18 mouse cellular contexts compared by ENCODE assay signal in the genomic region with DNA sequence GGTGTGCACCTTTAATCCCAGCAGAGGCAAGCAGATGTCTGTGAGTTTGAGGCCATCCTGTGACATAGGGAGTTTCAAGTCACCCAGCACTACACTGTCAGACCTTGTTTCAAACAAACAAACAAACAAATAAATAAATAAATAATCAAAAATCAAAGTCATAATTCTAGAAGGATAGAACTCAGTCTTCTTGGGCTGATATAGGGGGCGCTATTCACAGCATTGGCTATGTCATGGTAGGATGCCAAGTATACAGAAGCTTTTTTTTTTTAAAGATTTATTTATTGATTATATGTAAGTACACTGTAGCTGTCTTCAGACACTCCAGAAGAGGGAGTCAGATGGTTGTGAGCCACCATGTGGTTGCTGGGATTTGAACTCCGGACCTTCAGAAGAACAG. TPM values are rescaled to one million over a fixed set of nuclear protein-coding genes. Genes with fewer than 3 reads are reported as not detected.
A peak's percentile ranks its signal among the peaks of the same experiment; 100 is the strongest.
DNase-seq lines count a peak whose midpoint lies in the region; ATAC-seq and TF ChIP-seq lines count a peak whose summit lies in the region.
"Not testable (repeated sequence)": the region's sequence is repeated elsewhere in the genome, so short reads cannot be mapped to it uniquely, and the experiment has no call there.
"Had no signal": no experiment of that assay in that cellular context is flagged by ENCODE, and none has a peak within 500 bp of the region (broad histone marks: within the 10 kb centered on the region; RNA-seq: fewer than 3 reads in every experiment).

No protein-coding gene starts in this region.

- TF ChIP-seq CTCF in heart, adult 2 months (IDR thresholded peaks at IDR 0.05), result peak; percentile 25
- peak; percentile 33 for TF ChIP-seq CTCF in intestine, postnatal 0 days (IDR thresholded peaks at IDR 0.05; ENCODE audit: low read depth)
- peak; percentile 33; the same call in 1 of the 2 replicates for TF ChIP-seq CTCF in liver, embryonic 14.5 days (IDR thresholded peaks at IDR 0.05; ENCODE audit: low read depth)

- ATAC-seq in intestine, postnatal 0 days; liver, embryonic 14.5 days (ENCODE audit: insufficient read depth): not testable (repeated sequence)

- in situ Hi-C loops in ES-E14 (cut with MboI; ENCODE audit: low sequenced_read_pairs in 2 of 2, unreplicated experiment in 2 of 2), result not testable (repeated sequence)

- TF ChIP-seq POLR2A in heart, adult 2 months (IDR thresholded peaks at IDR 0.05; ENCODE audit: insufficient read depth, low read depth, low read length), result not testable (repeated sequence)

- not testable (repeated sequence) for H3K9ac ChIP-seq in ES-E14 (ENCODE audit: insufficient read depth, low read depth, low read length, poor library complexity, severe bottlenecking); heart, adult 2 months (ENCODE audit: low read depth, low read length); intestine, postnatal 0 days (ENCODE audit: low read depth, low read length); liver, embryonic 14.5 days (replicated peaks)

- WGBS in heart, adult 2 months, result 82% methylated on average over 2 of the region's 2 CpGs
- WGBS in intestine, postnatal 0 days, result 85% methylated on average over 2 of the region's 2 CpGs
- WGBS in liver, embryonic 14.5 days (ENCODE audit: insufficient replicate concordance), result 82% methylated on average over 2 of the region's 2 CpGs

- H3K4me3 ChIP-seq in ES-E14 (ENCODE audit: insufficient read depth in 1 of 2, low read depth in 1 of 2, low read length in 2 of 2, poor library complexity in 1 of 2, severe bottlenecking in 1 of 2); heart, adult 2 months; intestine, postnatal 0 days (ENCODE audit: low read depth, low read length); liver, embryonic 14.5 days (ENCODE audit: insufficient read depth in 1 of 2, low read depth in 2 of 2, low read length in 2 of 2): not testable (repeated sequence)

- H3K4me2 ChIP-seq in intestine, postnatal 0 days (replicated peaks; ENCODE audit: low read depth); liver, embryonic 14.5 days (ENCODE audit: low read depth): not testable (repeated sequence)

- H3K9me3 ChIP-seq in ES-E14 (ENCODE audit: control insufficient read depth, insufficient read depth, low read depth, low read length); intestine, postnatal 0 days (ENCODE audit: control insufficient read depth); liver, embryonic 14.5 days (ENCODE audit: control insufficient read depth, low read length): not testable (repeated sequence)

- not testable (repeated sequence) for TF ChIP-seq EP300 in heart, adult 2 months (IDR thresholded peaks at IDR 0.05; ENCODE audit: insufficient read depth, low read depth, low read length); liver, embryonic 14.5 days (IDR thresholded peaks at IDR 0.05; ENCODE audit: low read depth)

- H3K4me1 ChIP-seq in ES-E14 (ENCODE audit: control insufficient read depth in 2 of 2, insufficient read depth in 2 of 2, low read length in 2 of 2, poor library complexity in 1 of 2), result peaks cover 0 to 17% of the 10 kb centered on the region in 2 experiments; a peak in 2 of 4 replicates
- H3K4me1 ChIP-seq in heart, adult 2 months (ENCODE audit: control insufficient read depth, insufficient read depth, low read length), result peaks cover 10% of the 10 kb centered on the region; the same call in 1 of the 2 replicates
- H3K4me1 ChIP-seq in intestine, postnatal 0 days (replicated peaks; ENCODE audit: control insufficient read depth, insufficient read depth, low read length), result not testable (repeated sequence)
- peaks cover 25 to 36% of the 10 kb centered on the region in 2 experiments for H3K4me1 ChIP-seq in liver, embryonic 14.5 days (replicated peaks; ENCODE audit: control insufficient read depth in 2 of 2, insufficient read depth in 2 of 2, low read length in 1 of 2)

- intact Hi-C loops in heart, adult 2 months (cut with DNase I), result not testable (repeated sequence)

- H3K27ac ChIP-seq in ES-E14 (ENCODE audit: insufficient read depth, low read depth, low read length, poor library complexity, severe bottlenecking); heart, adult 2 months; intestine, postnatal 0 days (ENCODE audit: low read depth, low read length); liver, embryonic 14.5 days: not testable (repeated sequence)

- H3K36me3 ChIP-seq in ES-E14 (ENCODE audit: control insufficient read depth, insufficient read depth, low read length, poor library complexity, severe bottlenecking); heart, adult 2 months (ENCODE audit: control insufficient read depth, insufficient read depth, low read length); intestine, postnatal 0 days (ENCODE audit: control insufficient read depth, insufficient read depth); liver, embryonic 14.5 days (replicated peaks; ENCODE audit: control insufficient read depth, insufficient read depth, low read depth): not testable (repeated sequence)

- H3K27me3 ChIP-seq in heart, adult 2 months (ENCODE audit: control insufficient read depth, insufficient read depth, low read length); intestine, postnatal 0 days (replicated peaks; ENCODE audit: control insufficient read depth, insufficient read depth, low read length); liver, embryonic 14.5 days (ENCODE audit: control insufficient read depth, insufficient read depth, low read length): not testable (repeated sequence)

- DNase-seq in ES-E14 (ENCODE audit: low read depth, low spot score); heart, adult 2 months; liver, embryonic 14.5 days (ENCODE audit: low read depth in 3 of 3, low spot score in 3 of 3): not testable (repeated sequence)
- peak; percentile 47 for DNase-seq in naive thymus-derived CD4-positive, alpha-beta T cell, adult 2 months (ENCODE audit: low read depth)

- H3K79me2 ChIP-seq in heart, adult 2 months (replicated peaks; ENCODE audit: control insufficient read depth, insufficient read depth, low read length), result not testable (repeated sequence)

TF ChIP-seq in ES-E14, 5 proteins besides CTCF, POLR2A, EP300 and RAD21:
- TF ChIP-seq CHD2 (IDR thresholded peaks at IDR 0.05; ENCODE audit: low read depth, low read length), result 0 out of 2 replicates have a peak, but pooled peaks have one; percentile 25
- 0 out of 2 replicates have a peak, but pooled peaks have one; percentile 26 for TF ChIP-seq ZNF384 (IDR thresholded peaks at IDR 0.05; ENCODE audit: low read depth, low read length)

RNA-seq across cellular contexts. Expression of a gene that starts 3.4 kb away (rescaled TPM):
- 14.7 and 30.5 TPM in 2 replicates for total RNA-seq in ES-E14 (2012; rRNA removed)
- 10 to 100 TPM; 13.2 to 15.8 TPM for total RNA-seq in heart, adult 2 months (2021)
- 27.5 and 34.5 TPM in 2 replicates for polyA plus RNA-seq in heart, adult 2 months (2012; rRNA removed)
- polyA plus RNA-seq in intestine, postnatal 0 days (2015; fragmentation: Nextera tagmentation; extraction: Ambion mirVana), result 9.5 and 10.2 TPM in 2 replicates
- polyA plus RNA-seq in liver, embryonic 14.5 days (2012; rRNA removed), result 6.8 and 7.2 TPM in 2 replicates
- 4.3 and 4.6 TPM in 2 replicates for polyA plus RNA-seq in liver, embryonic 14.5 days (2014; fragmentation: Nextera tagmentation; extraction: Ambion mirVana)

RNA-seq across cellular contexts. Expression of a gene that starts 4.0 kb away (rescaled TPM):
- total RNA-seq in ES-E14 (2012; rRNA removed), result 281 and 714 TPM in 2 replicates
- under 1 TPM; 0.41 to 0.57 TPM for total RNA-seq in heart, adult 2 months (2021)
- polyA plus RNA-seq in heart, adult 2 months (2012; rRNA removed), result 3.0 and 3.3 TPM in 2 replicates
- 0.90 and 1.3 TPM in 2 replicates for polyA plus RNA-seq in intestine, postnatal 0 days (2015; fragmentation: Nextera tagmentation; extraction: Ambion mirVana)
- polyA plus RNA-seq in liver, embryonic 14.5 days (2012; rRNA removed), result 9.2 and 9.5 TPM in 2 replicates
- 4.9 and 5.6 TPM in 2 replicates for polyA plus RNA-seq in liver, embryonic 14.5 days (2014; fragmentation: Nextera tagmentation; extraction: Ambion mirVana)
- total RNA-seq: granulocyte monocyte progenitor cell, adult 5-6 weeks had no signal
- polyA plus RNA-seq: activated CD4-positive, CD25-positive, alpha-beta regulatory T cell, adult 4 months; inflammation-experienced regulatory T-cells, adult 6 months had no signal

RNA-seq across cellular contexts. Expression of a gene that starts 34.7 kb away (rescaled TPM):
- 122 and 151 TPM in 2 replicates for total RNA-seq in ES-E14 (2012; rRNA removed)
- total RNA-seq in heart, adult 2 months (2021), result 10 to 100 TPM; 10.3 to 12.4 TPM
- 12.7 and 13.9 TPM in 2 replicates for polyA plus RNA-seq in heart, adult 2 months (2012; rRNA removed)
- 24.5 and 26.3 TPM in 2 replicates for polyA plus RNA-seq in intestine, postnatal 0 days (2015; fragmentation: Nextera tagmentation; extraction: Ambion mirVana)
- polyA plus RNA-seq in liver, embryonic 14.5 days (2012; rRNA removed), result 47.9 and 52.0 TPM in 2 replicates
- 84.6 and 94.7 TPM in 2 replicates for polyA plus RNA-seq in liver, embryonic 14.5 days (2014; fragmentation: Nextera tagmentation; extraction: Ambion mirVana)

RNA-seq across cellular contexts. Expression of a gene that starts 45.9 kb away (rescaled TPM):
- total RNA-seq in ES-E14 (2012; rRNA removed), result 68.3 and 219 TPM in 2 replicates
- total RNA-seq in heart, adult 2 months (2021), result not detected
- 0.08 and 0.15 TPM in 2 replicates for polyA plus RNA-seq in heart, adult 2 months (2012; rRNA removed)
- not detected in 2 replicates for polyA plus RNA-seq in intestine, postnatal 0 days (2015; fragmentation: Nextera tagmentation; extraction: Ambion mirVana)
- not detected in 2 replicates for polyA plus RNA-seq in liver, embryonic 14.5 days (2012; rRNA removed)
- not detected in 2 replicates for polyA plus RNA-seq in liver, embryonic 14.5 days (2014; fragmentation: Nextera tagmentation; extraction: Ambion mirVana)
- total RNA-seq: gastrocnemius, postnatal 10 days; gastrocnemius, postnatal 36 days; granulocyte monocyte progenitor cell, adult 5-6 weeks; heart, adult 8-10 months; heart, postnatal 36 days had no signal
- polyA plus RNA-seq: activated CD4-positive, CD25-positive, alpha-beta regulatory T cell, adult 4 months; C2C12; embryonic facial prominence, embryonic 10.5 days; erythroblast, embryonic 14.5 days; heart, embryonic 11.5 days; heart, embryonic 14.5 days; inflammation-experienced regulatory T-cells, adult 6 months; intestine, embryonic 16.5 days had no signal
